Mouse (Mus musculus): ENCODE measurements at regions not wholly inside any gene's neighbourhood (a gene's known extent, or its start where the extent isn't known, plus 50 kb on each side); places are given as distances from the start of the nearest gene placed in this dataset.

GRCm38 (mm10) chr2:7837877-7838276, 328.5 kb upstream of the Celf2 start:
- TF ChIP-seq CTCF (IDR thresholded peaks at IDR 0.05; ENCODE audit: borderline replicate concordance, insufficient read depth, low read depth, low read length) (no peak), POLR2A (IDR thresholded peaks at IDR 0.05; ENCODE audit: borderline replicate concordance, insufficient read depth, low read length) (no peak)
